Mouse (Mus musculus) c-Kit-positive CD71-positive TER-119-positive erythroid progenitor cells, embryonic 14.5 days (primary cell): ENCODE measurements at regions not wholly inside any gene's neighbourhood (a gene's known extent, or its start where the extent isn't known, plus 50 kb on each side); places are given as distances from the start of the nearest gene placed in this dataset.

Experiments
- DNase-seq: peaks from one replicate; pipeline ENCODE4 v3.0.0-alpha.2; 2013; ENCODE audit warnings: low spot score

DNA sequence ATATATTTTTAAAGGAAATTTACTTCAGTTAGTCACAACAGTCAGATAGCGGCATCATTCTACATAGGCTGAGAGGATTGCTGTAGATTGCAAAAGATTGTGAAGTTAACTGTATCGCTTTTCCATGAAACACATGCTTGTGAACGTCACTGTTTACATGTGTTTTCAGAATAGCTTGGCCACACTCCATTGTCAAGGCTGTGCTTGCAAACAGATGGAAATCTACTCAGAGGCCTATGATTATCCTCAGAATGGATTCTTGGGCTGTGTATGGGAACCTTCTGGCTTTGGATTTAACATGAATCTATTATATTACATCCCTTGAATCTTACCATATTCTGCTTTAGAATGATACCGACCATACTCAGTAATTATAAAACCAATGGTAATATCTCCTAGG, 690.1 kb downstream of the Ttll7 start:
- DNase-seq, result no peak

DNA sequence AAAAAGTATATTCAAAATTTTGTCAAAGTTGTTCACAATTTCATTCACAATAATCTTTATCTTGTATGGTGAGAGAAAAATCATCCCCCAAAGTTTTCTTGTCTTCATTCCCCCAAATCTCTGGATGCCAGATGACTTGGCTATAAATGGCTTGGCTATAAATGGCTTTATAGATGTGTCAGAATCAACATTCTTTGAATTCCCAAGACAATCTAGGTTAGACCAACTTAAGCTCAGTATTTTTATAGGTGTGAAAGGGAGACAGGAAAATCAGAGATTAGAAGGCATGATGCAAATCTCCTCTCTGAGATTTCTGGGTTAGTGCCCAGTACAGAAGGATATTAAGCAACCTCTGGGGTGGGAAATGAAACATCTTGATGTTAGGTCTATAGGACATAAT, 685.4 kb downstream of the Ttll7 start:
- DNase-seq, result no peak

- no peak for DNase-seq
These were observed 680.0 kb downstream of the Ttll7 start for GRCm38 (mm10) chr3:147532196-147532595.

DNA sequence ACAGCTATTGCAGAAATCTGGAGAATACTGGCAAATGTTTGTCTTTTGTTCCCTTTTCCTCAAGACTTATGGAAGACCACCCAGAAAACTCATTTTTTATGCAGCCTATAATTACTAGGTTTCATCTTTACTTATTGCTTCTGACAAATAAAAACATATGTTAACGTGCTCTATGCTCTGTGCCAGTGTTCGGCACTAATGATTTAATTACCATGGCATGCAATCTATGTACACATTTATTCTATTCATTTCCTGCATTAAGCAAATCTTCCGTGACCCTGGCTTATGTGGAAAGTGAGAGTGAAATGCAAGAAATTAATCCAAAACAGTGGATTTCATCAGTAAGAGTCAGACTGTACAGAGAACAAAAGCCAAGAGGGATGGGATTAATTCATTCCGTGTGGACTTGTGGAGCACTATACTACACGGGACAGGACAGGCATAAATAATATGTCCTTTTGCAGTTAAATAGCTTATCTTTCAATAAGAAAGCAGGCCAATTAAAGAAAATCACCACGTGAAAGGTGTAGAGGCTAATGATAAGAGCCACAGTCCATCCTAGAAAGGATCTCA, 679.5 kb downstream of the Ttll7 start:
- DNase-seq, result no peak
